Comparison of ENCODE assay signal across 26 mouse cellular contexts in the genomic region with DNA sequence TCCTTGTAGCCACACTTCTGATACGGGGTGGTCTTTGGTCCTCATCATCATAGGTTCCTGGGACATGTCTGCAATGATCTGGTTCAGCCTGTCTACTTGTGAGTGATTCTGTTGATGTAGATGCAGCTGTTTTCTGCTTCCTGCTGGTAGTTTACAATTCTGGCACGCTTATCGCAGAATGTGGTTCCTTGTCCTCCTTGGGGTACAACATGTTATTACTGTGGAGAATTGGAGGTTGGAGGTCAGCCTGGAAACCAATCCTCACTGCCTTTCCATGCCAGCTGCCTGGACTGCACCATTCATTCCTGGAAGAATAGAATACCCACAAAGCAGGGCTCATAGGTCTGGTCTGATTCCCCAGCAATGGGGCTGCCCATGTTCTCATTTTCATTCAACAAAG. TPM values are rescaled to one million over a fixed set of nuclear protein-coding genes. Genes with fewer than 3 reads are reported as not detected.
"Had no signal": no experiment of that assay in that cellular context is flagged by ENCODE, and none has a peak within 500 bp of the region (broad histone marks: within the 10 kb centered on the region; RNA-seq: fewer than 3 reads in every experiment).

No protein-coding gene starts in this region.

- DNase-seq: gastrocnemius, adult 2 months; gastrocnemius, postnatal 10 days; gastrocnemius, postnatal 25 days; heart, postnatal 10 days; heart, postnatal 4 days; kidney, adult 11 months; kidney, adult 2 months; kidney, postnatal 14 days; layer of hippocampus, adult 9-11 months; layer of hippocampus, postnatal 36 days; left cerebral cortex, postnatal 4 days had no signal

- H3K9me3 ChIP-seq: heart, embryonic 10.5 days; hindbrain, embryonic 10.5 days; hindbrain, embryonic 12.5 days; kidney, embryonic 15.5 days; limb, embryonic 15.5 days had no signal

- ATAC-seq: forebrain, embryonic 16.5 days; hindbrain, embryonic 16.5 days; intestine, embryonic 16.5 days had no signal

- H3K4me3 ChIP-seq: gastrocnemius, adult 2 months; heart, embryonic 10.5 days; heart, embryonic 12.5 days; hindbrain, embryonic 10.5 days; hindbrain, embryonic 12.5 days; kidney, embryonic 15.5 days; limb, embryonic 13.5 days; limb, embryonic 15.5 days had no signal

- H3K9ac ChIP-seq: heart, embryonic 12.5 days; hindbrain, embryonic 12.5 days; hindbrain, embryonic 14.5 days; kidney, embryonic 15.5 days; limb, embryonic 13.5 days; limb, embryonic 15.5 days had no signal

- H3K27me3 ChIP-seq: heart, embryonic 12.5 days; hindbrain, embryonic 12.5 days; kidney, embryonic 15.5 days; limb, embryonic 13.5 days; limb, embryonic 15.5 days had no signal

- H3K27ac ChIP-seq: gastrocnemius, adult 2 months; heart, embryonic 10.5 days; hindbrain, embryonic 10.5 days; hindbrain, embryonic 12.5 days; hindbrain, embryonic 14.5 days; kidney, embryonic 15.5 days; kidney, postnatal 0 days; limb, embryonic 13.5 days; limb, embryonic 15.5 days had no signal

- H3K4me1 ChIP-seq: heart, embryonic 10.5 days; heart, embryonic 12.5 days; hindbrain, embryonic 10.5 days; hindbrain, embryonic 12.5 days; kidney, embryonic 15.5 days had no signal

- H3K4me2 ChIP-seq: heart, embryonic 12.5 days; hindbrain, embryonic 12.5 days; hindbrain, embryonic 14.5 days; kidney, embryonic 15.5 days; limb, embryonic 13.5 days; limb, embryonic 15.5 days had no signal

- H3K36me3 ChIP-seq: heart, embryonic 10.5 days; heart, embryonic 12.5 days; hindbrain, embryonic 10.5 days; hindbrain, embryonic 12.5 days; kidney, embryonic 15.5 days; limb, embryonic 13.5 days; limb, embryonic 15.5 days had no signal

RNA-seq across cellular contexts. Expression of a gene that starts 30.4 kb away (rescaled TPM):
- polyA plus RNA-seq: forebrain, embryonic 16.5 days; frontal cortex, adult 2 months; heart, embryonic 12.5 days; heart, embryonic 14.5 days; hindbrain, embryonic 10.5 days; hindbrain, embryonic 12.5 days; hindbrain, embryonic 14.5 days; hindbrain, embryonic 16.5 days; limb, embryonic 11.5 days; limb, embryonic 13.5 days; limb, embryonic 15.5 days had no signal
